Mouse (Mus musculus): ENCODE measurements at regions not wholly inside any gene's neighbourhood (a gene's known extent, or its start where the extent isn't known, plus 50 kb on each side); places are given as distances from the start of the nearest gene placed in this dataset.
A peak's percentile ranks its signal among the peaks of the same experiment; 100 is the strongest.

DNA sequence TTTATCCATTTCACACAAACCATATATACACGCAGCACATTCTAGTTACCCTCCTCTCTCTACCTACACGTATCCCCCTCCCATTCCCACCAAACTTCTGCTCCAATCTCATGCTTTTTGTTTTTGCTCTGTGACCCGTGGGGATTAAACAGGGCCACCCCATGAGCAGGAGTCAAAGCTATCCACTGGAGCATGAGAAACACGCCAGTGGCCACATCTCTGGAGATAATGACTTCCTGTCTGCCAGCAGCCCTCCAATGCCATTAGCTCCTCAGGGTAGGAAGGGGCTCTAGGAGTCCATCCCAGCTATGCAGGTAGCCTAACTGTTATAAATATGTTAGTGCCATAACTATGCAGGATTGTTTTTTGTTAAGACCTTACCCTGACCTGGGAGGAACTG is 141.9 kb upstream of the Grb10 start:
- WGBS, result 16% methylated on average over 4 of the region's 4 CpGs
- Histone ChIP-seq H3K27me3 (no peaks in the 10 kb centered on the region), H3K4me2 (replicated peaks) (no peak overlapping the region), H3K9me3 (no peaks in the 10 kb centered on the region), H3K4me1 (replicated peaks) (no peaks in the 10 kb centered on the region), H3K4me3 (replicated peaks) (no peak overlapping the region), H3K27ac (no peak overlapping the region), H3K9ac (replicated peaks) (no peak overlapping the region), H3K36me3 (no peaks in the 10 kb centered on the region)
- ATAC-seq, result peak; percentile 53; the same call in 1 of the 2 replicates

GRCm38 (mm10) chr11:12172429-12172828 is 133.9 kb upstream of the Grb10 start:
- H3K4me1 ChIP-seq (replicated peaks), result no peaks in the 10 kb centered on the region
- no peak overlapping the region for H3K4me3 ChIP-seq (replicated peaks)
- no peak overlapping the region for H3K27ac ChIP-seq
- H3K36me3 ChIP-seq, result no peaks in the 10 kb centered on the region
- no peaks in the 10 kb centered on the region for H3K27me3 ChIP-seq
- H3K9me3 ChIP-seq, result no peaks in the 10 kb centered on the region
- H3K9ac ChIP-seq (replicated peaks), result no peak overlapping the region
- no peak overlapping the region for H3K4me2 ChIP-seq (replicated peaks)
- ATAC-seq, result no peak
- WGBS, result 89% methylated on average over 2 of the region's 2 CpGs

DNA sequence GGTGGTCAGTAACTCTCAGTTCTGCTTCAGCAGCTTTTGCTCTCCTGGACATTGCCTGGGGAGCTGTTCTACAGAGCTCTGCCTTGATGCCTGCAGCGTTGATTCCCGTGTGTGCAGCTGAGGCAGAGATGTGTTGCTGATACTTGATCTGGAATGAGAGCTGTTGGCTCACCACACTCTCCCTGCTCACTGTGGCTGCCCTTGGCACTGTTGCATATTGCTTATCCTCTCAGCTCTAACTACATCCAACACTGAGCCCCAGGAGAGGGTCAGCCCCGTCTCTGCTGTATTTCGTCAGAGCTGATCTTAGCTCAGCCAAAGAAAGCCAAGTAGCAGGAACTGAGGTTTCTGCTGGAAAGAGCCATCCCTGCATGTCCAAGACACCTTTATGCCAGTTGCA is 132.8 kb upstream of the Grb10 start:
- H3K27ac ChIP-seq, result no peak overlapping the region
- no peaks in the 10 kb centered on the region for H3K27me3 ChIP-seq
- no peaks in the 10 kb centered on the region for H3K4me1 ChIP-seq (replicated peaks)
- no peak overlapping the region for H3K4me2 ChIP-seq (replicated peaks)
- no peak overlapping the region for H3K9ac ChIP-seq (replicated peaks)
- no peak for ATAC-seq
- 70% methylated on average over 4 of the region's 4 CpGs for WGBS
- H3K4me3 ChIP-seq (replicated peaks), result no peak overlapping the region
- H3K36me3 ChIP-seq, result no peaks in the 10 kb centered on the region
- no peaks in the 10 kb centered on the region for H3K9me3 ChIP-seq

DNA sequence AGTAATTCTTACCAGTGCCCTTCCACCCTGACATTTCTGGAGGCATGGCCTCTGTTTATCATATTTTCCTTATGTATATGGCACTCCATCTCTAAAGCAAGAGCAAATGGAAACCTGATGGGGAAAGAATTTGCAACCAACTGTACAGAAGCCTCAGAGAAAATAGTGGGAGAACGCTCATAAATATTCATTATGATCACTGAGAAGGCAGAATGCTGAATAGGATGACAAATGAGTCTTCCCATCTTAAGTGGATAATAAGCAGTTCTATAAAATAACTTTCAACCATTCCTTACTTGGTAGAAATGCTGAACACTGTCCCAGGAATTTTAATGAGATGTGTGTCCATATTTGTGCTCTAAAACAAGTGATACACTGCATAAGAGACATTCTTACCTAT is 129.9 kb upstream of the Grb10 start:
- Histone ChIP-seq H3K9me3 (no peaks in the 10 kb centered on the region), H3K36me3 (no peaks in the 10 kb centered on the region), H3K9ac (replicated peaks) (no peak overlapping the region), H3K4me2 (replicated peaks) (no peak overlapping the region), H3K27me3 (no peaks in the 10 kb centered on the region), H3K27ac (no peak overlapping the region), H3K4me3 (replicated peaks) (no peak overlapping the region), H3K4me1 (replicated peaks) (no peaks in the 10 kb centered on the region)
- WGBS, result 88% methylated on average over 1 of the region's 1 CpGs
- ATAC-seq, result no peak

All from midbrain, embryonic 13.5 days (tissue).